Mouse (Mus musculus): Measurements from ENCODE around the gene Uhmk1. TPM values are rescaled to one million over a fixed set of nuclear protein-coding genes. Genes with fewer than 3 reads are reported as not detected.

Uhmk1 gene
- polyA plus RNA-seq, 1 experiment from 2014 or later: 16.0 TPM

- no peaks in the 10 kb centered on the region for H3K4me1 ChIP-seq (replicated peaks; ENCODE audit: control insufficient read depth, insufficient read depth, low read length)
- H3K36me3 ChIP-seq (ENCODE audit: control insufficient read depth, insufficient read depth, low read length): 0 out of 2 replicates have a peak, but pooled peaks cover 8% of the 10 kb centered on the region
- no peak overlapping the region for H3K9ac ChIP-seq (ENCODE audit: low read depth, low read length)
- no peak for DNase-seq (ENCODE audit: low spot score)
- no peak overlapping the region for H3K4me2 ChIP-seq
- no peak for ATAC-seq (replicated peaks; ENCODE audit: low FRiP score)
- WGBS: 85% methylated on average over 3 of the region's 3 CpGs
- H3K27me3 ChIP-seq (replicated peaks; ENCODE audit: control insufficient read depth, insufficient read depth, low read length): no peaks in the 10 kb centered on the region
- H3K4me3 ChIP-seq (ENCODE audit: low read depth, low read length): no peak overlapping the region
- no peak overlapping the region for H3K27ac ChIP-seq (ENCODE audit: low read depth, low read length)
- no peaks in the 10 kb centered on the region for H3K9me3 ChIP-seq (ENCODE audit: control insufficient read depth, low read length)
Measured at GRCm38 (mm10) chr1:170164913-170165312, 50.3 kb downstream of the Uhmk1 start.

GRCm38 (mm10) chr1:170164053-170164614 is 51.1 kb downstream of the Uhmk1 start:
- ATAC-seq (replicated peaks; ENCODE audit: low FRiP score) (no peak), DNase-seq (ENCODE audit: low spot score) (no peak)
- Histone ChIP-seq H3K4me2 (no peak overlapping the region), H3K27ac (ENCODE audit: low read depth, low read length) (no peak overlapping the region), H3K36me3 (ENCODE audit: control insufficient read depth, insufficient read depth, low read length) (0 out of 2 replicates have a peak, but pooled peaks cover 8% of the 10 kb centered on the region), H3K9me3 (ENCODE audit: control insufficient read depth, low read length) (no peaks in the 10 kb centered on the region), H3K27me3 (replicated peaks; ENCODE audit: control insufficient read depth, insufficient read depth, low read length) (no peaks in the 10 kb centered on the region), H3K4me1 (replicated peaks; ENCODE audit: control insufficient read depth, insufficient read depth, low read length) (no peaks in the 10 kb centered on the region), H3K9ac (ENCODE audit: low read depth, low read length) (no peak overlapping the region), H3K4me3 (ENCODE audit: low read depth, low read length) (no peak overlapping the region)
- WGBS: 79% methylated on average over 2 of the region's 2 CpGs

- no peak overlapping the region for H3K4me3 ChIP-seq (ENCODE audit: low read depth, low read length)
- H3K27ac ChIP-seq (ENCODE audit: low read depth, low read length): no peak overlapping the region
- no peak overlapping the region for H3K9ac ChIP-seq (ENCODE audit: low read depth, low read length)
- no peak overlapping the region for H3K4me2 ChIP-seq
- H3K27me3 ChIP-seq (replicated peaks; ENCODE audit: control insufficient read depth, insufficient read depth, low read length): no peaks in the 10 kb centered on the region
- 0 out of 2 replicates have a peak, but pooled peaks cover 8% of the 10 kb centered on the region for H3K36me3 ChIP-seq (ENCODE audit: control insufficient read depth, insufficient read depth, low read length)
- DNase-seq (ENCODE audit: low spot score) (no peak), ATAC-seq (replicated peaks; ENCODE audit: low FRiP score) (no peak)
- H3K4me1 ChIP-seq (replicated peaks; ENCODE audit: control insufficient read depth, insufficient read depth, low read length): no peaks in the 10 kb centered on the region
- 77% methylated on average over 3 of the region's 3 CpGs for WGBS
- no peaks in the 10 kb centered on the region for H3K9me3 ChIP-seq (ENCODE audit: control insufficient read depth, low read length)
Measured at GRCm38 (mm10) chr1:170163398-170163943, 51.7 kb downstream of the Uhmk1 start.

DNA sequence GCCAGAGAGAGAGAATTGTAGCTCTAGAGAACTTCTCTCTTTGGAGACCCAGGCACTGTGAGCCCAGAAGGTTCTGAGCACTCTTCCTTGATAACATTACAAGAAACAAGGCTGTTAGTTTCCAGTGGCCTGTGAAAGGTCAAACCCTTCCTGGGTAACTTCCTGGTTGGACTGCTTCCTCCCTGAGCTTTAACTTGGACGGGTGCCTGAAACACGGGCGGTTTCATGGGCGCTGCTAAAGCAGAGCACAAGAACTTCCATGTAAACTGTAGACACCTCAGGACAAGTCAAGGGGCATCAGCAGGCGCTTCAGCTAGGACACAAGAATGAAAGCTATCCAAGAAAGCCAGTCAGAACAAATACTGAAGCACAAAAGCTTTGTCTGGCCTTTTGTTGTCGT is 53.3 kb downstream of the Uhmk1 start:
- no peak overlapping the region for H3K27ac ChIP-seq (ENCODE audit: low read depth, low read length)

GRCm38 (mm10) chr1:170160397-170160938 is 54.7 kb downstream of the Uhmk1 start:
- Histone ChIP-seq H3K27ac (ENCODE audit: low read depth, low read length) (no peak overlapping the region), H3K9me3 (ENCODE audit: control insufficient read depth, low read length) (no peaks in the 10 kb centered on the region), H3K36me3 (ENCODE audit: control insufficient read depth, insufficient read depth, low read length) (peaks cover 16% of the 10 kb centered on the region; the same call in 1 of the 2 replicates), H3K4me1 (replicated peaks; ENCODE audit: control insufficient read depth, insufficient read depth, low read length) (no peaks in the 10 kb centered on the region), H3K4me2 (no peak overlapping the region), H3K27me3 (replicated peaks; ENCODE audit: control insufficient read depth, insufficient read depth, low read length) (no peaks in the 10 kb centered on the region), H3K4me3 (ENCODE audit: low read depth, low read length) (no peak overlapping the region), H3K9ac (ENCODE audit: low read depth, low read length) (no peak overlapping the region)
- WGBS: 78% methylated on average over 3 of the region's 3 CpGs
- ATAC-seq (replicated peaks; ENCODE audit: low FRiP score) (no peak), DNase-seq (ENCODE audit: low spot score) (no peak)

More for the DNA sequence above, 53.3 kb downstream of the Uhmk1 start:
- 74% methylated on average over 6 of the region's 6 CpGs for WGBS
- no peaks in the 10 kb centered on the region for H3K27me3 ChIP-seq (replicated peaks; ENCODE audit: control insufficient read depth, insufficient read depth, low read length)
- H3K4me2 ChIP-seq: no peak overlapping the region
- no peak for DNase-seq (ENCODE audit: low spot score)
- H3K9ac ChIP-seq (ENCODE audit: low read depth, low read length): no peak overlapping the region
- H3K9me3 ChIP-seq (ENCODE audit: control insufficient read depth, low read length): no peaks in the 10 kb centered on the region
- no peak for ATAC-seq (replicated peaks; ENCODE audit: low FRiP score)
- H3K4me3 ChIP-seq (ENCODE audit: low read depth, low read length): no peak overlapping the region
- no peaks in the 10 kb centered on the region for H3K4me1 ChIP-seq (replicated peaks; ENCODE audit: control insufficient read depth, insufficient read depth, low read length)
- H3K36me3 ChIP-seq (ENCODE audit: control insufficient read depth, insufficient read depth, low read length): peaks cover 14% of the 10 kb centered on the region; the same call in 1 of the 2 replicates

GRCm38 (mm10) chr1:170159707-170160106 is 55.5 kb downstream of the Uhmk1 start:
- no peaks in the 10 kb centered on the region for H3K4me1 ChIP-seq (replicated peaks; ENCODE audit: control insufficient read depth, insufficient read depth, low read length)
- H3K36me3 ChIP-seq (ENCODE audit: control insufficient read depth, insufficient read depth, low read length): peaks cover 18% of the 10 kb centered on the region; the same call in 1 of the 2 replicates
- whole genome bisulfite sequencing: 83% methylated on average over 2 of the region's 2 CpGs
- DNase-seq (ENCODE audit: low spot score) (no peak), ATAC-seq (replicated peaks; ENCODE audit: low FRiP score) (no peak)
- no peaks in the 10 kb centered on the region for H3K27me3 ChIP-seq (replicated peaks; ENCODE audit: control insufficient read depth, insufficient read depth, low read length)
- H3K9ac ChIP-seq (ENCODE audit: low read depth, low read length): no peak overlapping the region
- H3K4me3 ChIP-seq (ENCODE audit: low read depth, low read length): no peak overlapping the region
- no peak overlapping the region for H3K4me2 ChIP-seq
- H3K27ac ChIP-seq (ENCODE audit: low read depth, low read length): no peak overlapping the region
- H3K9me3 ChIP-seq (ENCODE audit: control insufficient read depth, low read length): no peaks in the 10 kb centered on the region

GRCm38 (mm10) chr1:170155761-170156160 is 59.4 kb downstream of the Uhmk1 start:
- Histone ChIP-seq H3K4me3 (ENCODE audit: low read depth, low read length) (no peak overlapping the region), H3K9me3 (ENCODE audit: control insufficient read depth, low read length) (no peaks in the 10 kb centered on the region), H3K27ac (ENCODE audit: low read depth, low read length) (no peak overlapping the region), H3K36me3 (ENCODE audit: control insufficient read depth, insufficient read depth, low read length) (peaks cover 13% of the 10 kb centered on the region; the same call in 1 of the 2 replicates), H3K4me2 (no peak overlapping the region), H3K4me1 (replicated peaks; ENCODE audit: control insufficient read depth, insufficient read depth, low read length) (no peaks in the 10 kb centered on the region), H3K27me3 (replicated peaks; ENCODE audit: control insufficient read depth, insufficient read depth, low read length) (no peaks in the 10 kb centered on the region), H3K9ac (ENCODE audit: low read depth, low read length) (no peak overlapping the region)
- no peak for DNase-seq (ENCODE audit: low spot score)
- no peak for ATAC-seq (replicated peaks; ENCODE audit: low FRiP score)
- WGBS: 91% methylated on average over 5 of the region's 5 CpGs

DNA sequence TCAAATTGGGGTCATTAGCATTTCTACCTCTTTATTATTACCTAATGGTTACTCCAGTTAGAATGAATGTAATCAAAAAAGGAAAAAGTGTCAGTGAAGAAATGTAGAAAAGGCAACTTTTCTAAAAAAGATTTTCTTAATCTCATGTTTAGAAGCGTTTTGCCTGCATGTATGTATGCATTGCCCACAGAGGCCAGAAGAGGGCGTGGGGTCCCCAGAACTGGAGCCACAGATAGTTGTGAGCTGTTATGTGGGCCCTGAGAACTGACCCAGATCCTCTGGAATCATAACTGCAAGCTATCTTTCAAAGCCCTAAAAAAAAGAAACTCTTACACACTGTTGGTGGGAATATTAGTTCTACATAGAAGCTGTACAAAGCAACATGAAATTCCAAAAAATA is 59.9 kb downstream of the Uhmk1 start:
- no peak overlapping the region for H3K27ac ChIP-seq (ENCODE audit: low read depth, low read length)
- H3K4me2 ChIP-seq: no peak overlapping the region
- H3K9me3 ChIP-seq (ENCODE audit: control insufficient read depth, low read length): no peaks in the 10 kb centered on the region
- ATAC-seq (replicated peaks; ENCODE audit: low FRiP score) (no peak), DNase-seq (ENCODE audit: low spot score) (no peak)
- H3K27me3 ChIP-seq (replicated peaks; ENCODE audit: control insufficient read depth, insufficient read depth, low read length): no peaks in the 10 kb centered on the region
- H3K4me3 ChIP-seq (ENCODE audit: low read depth, low read length): no peak overlapping the region
- H3K36me3 ChIP-seq (ENCODE audit: control insufficient read depth, insufficient read depth, low read length): peaks cover 13% of the 10 kb centered on the region; the same call in 1 of the 2 replicates
- WGBS: 74% methylated on average over 2 of the region's 2 CpGs
- no peak overlapping the region for H3K9ac ChIP-seq (ENCODE audit: low read depth, low read length)
- H3K4me1 ChIP-seq (replicated peaks; ENCODE audit: control insufficient read depth, insufficient read depth, low read length): no peaks in the 10 kb centered on the region

DNA sequence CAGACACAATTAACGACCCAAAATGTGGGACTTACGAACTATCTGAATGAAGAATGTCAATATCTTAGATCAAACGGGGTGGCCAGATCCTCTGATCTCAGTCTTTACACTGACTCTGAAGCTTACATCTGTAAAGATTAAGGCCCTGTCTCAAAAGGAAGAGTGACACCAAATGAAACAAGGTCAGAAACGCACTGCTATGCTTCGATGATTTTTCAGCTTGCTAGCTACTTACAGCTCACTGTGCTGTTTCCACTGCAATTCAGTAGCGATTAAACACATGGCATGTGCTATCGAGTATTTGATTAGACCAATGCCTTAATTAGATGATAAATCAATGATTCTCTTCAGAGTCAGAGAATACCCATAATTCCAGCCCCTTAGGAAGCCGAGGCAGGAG is 61.2 kb downstream of the Uhmk1 start:
- H3K36me3 ChIP-seq (ENCODE audit: control insufficient read depth, insufficient read depth, low read length): peaks cover 17% of the 10 kb centered on the region
- peaks cover 3% of the 10 kb centered on the region; the same call in 1 of the 2 replicates for H3K4me1 ChIP-seq (replicated peaks; ENCODE audit: control insufficient read depth, insufficient read depth, low read length)
- 89% methylated on average over 8 of the region's 8 CpGs for WGBS

More for the DNA sequence above, 61.2 kb downstream of the Uhmk1 start:
- Histone ChIP-seq H3K9me3 (ENCODE audit: control insufficient read depth, low read length) (no peaks in the 10 kb centered on the region), H3K27ac (ENCODE audit: low read depth, low read length) (no peak overlapping the region), H3K4me2 (no peak overlapping the region), H3K27me3 (replicated peaks; ENCODE audit: control insufficient read depth, insufficient read depth, low read length) (no peaks in the 10 kb centered on the region), H3K9ac (ENCODE audit: low read depth, low read length) (no peak overlapping the region), H3K4me3 (ENCODE audit: low read depth, low read length) (no peak overlapping the region)
- ATAC-seq (replicated peaks; ENCODE audit: low FRiP score) (no peak), DNase-seq (ENCODE audit: low spot score) (no peak)

Measured in liver, embryonic 11.5 days (tissue).